Mouse (Mus musculus) lung, adult 2 months (tissue): Measurements from ENCODE around the gene Tmem39a. TPM values are rescaled to one million over a fixed set of nuclear protein-coding genes. Genes with fewer than 3 reads are reported as not detected.

Experiments
- DNase-seq: peaks from one replicate; pipeline ENCODE4 v3.0.0; 2022
- H3K4me1 ChIP-seq: fragments of 200-500 bp; 2 replicates; pipeline ENCODE4 v1.6.1; 2011; ENCODE audit warnings: low read length; ENCODE audit not compliant: control insufficient read depth, insufficient read depth
- H3K4me3 ChIP-seq: fragments of 200-500 bp; replicated peaks from 2 replicates; pipeline ENCODE3; 2011; ENCODE audit warnings: low read depth, mild to moderate bottlenecking, control low read depth, low read length; ENCODE audit errors: extremely low read depth
- CTCF ChIP-seq: fragments of 200-500 bp; IDR thresholded peaks from 2 replicates; pipeline ENCODE4 v1.5.1; 2011; ENCODE audit warnings: mild to moderate bottlenecking, low read length, control low read depth; ENCODE audit not compliant: insufficient read depth
- POLR2A ChIP-seq: fragments of 200-500 bp; IDR thresholded peaks from 2 replicates; pipeline ENCODE4 v1.6.1; 2011; ENCODE audit warnings: low read depth, mild to moderate bottlenecking, control low read depth, low read length, borderline replicate concordance; ENCODE audit errors: extremely low read depth
- WGBS: fragments of 180-500 bp; shearing (Covaris S2); methylation state at CpG from one replicate; pipeline ENCODE4 v1.1.7; 2018; 5-methylcytosine and 5-hydroxymethylcytosine counted together
- polyA plus RNA-seq: library from polyadenylated mRNA; depleted of rRNA; stranded (reverse); fragments of >200 nt; gene quantifications from 2 replicates; pipeline ENCODE4 v1.2.3, GENCODE M21; 2012

The Tmem39a gene
- polyA plus RNA-seq, 1 experiment, result 73.2 TPM

DNA sequence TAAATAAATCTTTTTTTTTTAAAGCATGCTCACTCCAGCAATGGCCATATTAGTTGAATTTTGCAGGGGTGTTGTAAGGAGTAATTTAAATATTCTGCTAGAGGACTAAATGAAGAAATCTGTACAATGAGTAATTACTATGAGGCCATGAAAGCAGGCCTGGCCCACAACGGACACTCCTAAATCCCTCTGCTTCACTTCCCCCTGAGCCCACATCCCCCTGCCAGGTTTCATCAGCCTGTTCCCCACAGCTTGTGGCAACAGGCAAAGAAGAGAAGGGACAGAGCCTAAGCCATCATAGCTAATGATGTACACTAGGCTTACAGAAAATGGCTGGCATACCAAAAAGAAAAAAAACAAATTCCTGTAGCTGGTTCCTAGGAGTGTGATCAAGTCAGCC is 10.5 kb upstream of the Tmem39a start:
- 92% methylated on average over 1 of the region's 1 CpGs for WGBS
- H3K4me3 ChIP-seq, result no peak overlapping the region
- peaks cover 7% of the 10 kb centered on the region; the same call in 1 of the 2 replicates for H3K4me1 ChIP-seq
- DNase-seq, result no peak
- no peak for TF ChIP-seq POLR2A
- no peak for TF ChIP-seq CTCF

DNA sequence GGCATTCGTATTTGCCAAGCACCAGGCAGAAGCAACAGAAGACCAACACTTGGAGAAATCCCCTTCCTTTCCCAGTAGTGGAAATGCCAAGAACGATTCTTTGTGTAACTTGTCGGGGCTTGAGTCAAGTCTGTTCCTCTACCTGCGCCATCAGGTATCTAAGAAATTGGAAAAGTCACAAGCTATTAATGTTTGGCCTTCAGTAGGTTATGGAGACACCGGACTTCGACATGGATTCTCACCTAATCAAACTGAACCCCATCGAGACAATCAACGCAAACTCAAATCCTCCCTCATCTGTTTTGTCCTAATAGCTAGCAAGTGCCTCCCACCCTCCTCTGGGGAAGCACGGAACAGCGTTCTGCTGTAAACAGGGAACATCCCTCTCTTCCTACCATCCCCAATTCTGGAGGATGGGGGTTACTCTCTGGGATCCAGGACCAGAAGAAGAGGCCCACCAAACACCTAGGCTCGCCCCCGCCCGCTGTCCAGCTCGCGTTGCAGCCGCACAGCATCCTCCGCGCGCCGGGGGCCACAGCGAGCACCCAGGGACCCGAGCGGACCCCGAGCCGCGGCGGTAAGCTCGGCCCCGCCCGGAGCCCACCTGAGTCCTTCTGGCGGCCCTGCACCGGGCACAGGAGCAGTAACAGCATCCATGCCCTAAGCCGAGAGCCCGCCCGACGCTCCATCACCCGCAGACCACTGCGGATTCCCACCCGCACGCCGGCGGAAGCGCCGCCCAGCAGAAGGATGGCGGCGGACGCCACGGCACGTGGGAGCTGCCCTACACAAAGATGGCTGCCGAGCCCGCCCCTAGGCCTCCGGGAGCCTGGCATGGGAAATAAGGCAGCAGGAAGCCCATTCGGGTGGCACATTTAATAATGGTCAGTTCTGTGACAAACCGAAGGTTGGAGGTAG is 8.8 kb upstream of the Tmem39a start, which contains the start of gene Poglut1:
Poglut1 (minus strand) TSS at position 780 of the 918 bp plus-strand sequence.
- DNase-seq, result peak; percentile 77
- Histone ChIP-seq H3K4me3 (peak within 1 kb of the TSS; percentile 82), H3K4me1 (peaks cover 7% of the 10 kb centered on the region; the same call in 1 of the 2 replicates)
- TF ChIP-seq CTCF (no peak), POLR2A (peak; percentile 69; the same call in 1 of the 2 replicates)
- WGBS, result 2% methylated on average over 54 of the region's 54 CpGs

DNA sequence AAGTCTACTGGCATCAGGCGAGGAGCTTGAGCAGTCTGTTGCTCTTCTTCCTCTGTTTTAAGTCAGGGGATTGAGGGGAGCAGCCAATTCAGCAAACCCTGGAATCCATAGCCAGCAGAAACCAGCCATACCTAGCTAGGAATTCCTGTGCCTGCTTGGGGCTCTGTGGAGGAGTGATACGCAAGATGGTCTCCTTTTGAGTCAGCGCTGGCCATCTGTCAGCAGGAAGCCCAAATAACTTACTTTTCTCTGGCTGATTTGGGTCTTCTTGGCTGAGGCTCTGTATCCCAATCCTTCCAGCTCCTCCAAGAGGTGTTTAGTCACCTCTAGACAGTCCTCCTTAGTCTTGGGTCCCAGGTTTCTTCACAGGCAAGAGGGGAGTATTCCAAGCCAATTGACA is 2.5 kb upstream of the Tmem39a start:
- TF ChIP-seq CTCF, result no peak
- no peak for TF ChIP-seq POLR2A
- H3K4me3 ChIP-seq, result no peak overlapping the region
- no peak for DNase-seq
- H3K4me1 ChIP-seq, result no peaks in the 10 kb centered on the region
- 78% methylated on average over 3 of the region's 3 CpGs for WGBS

DNA sequence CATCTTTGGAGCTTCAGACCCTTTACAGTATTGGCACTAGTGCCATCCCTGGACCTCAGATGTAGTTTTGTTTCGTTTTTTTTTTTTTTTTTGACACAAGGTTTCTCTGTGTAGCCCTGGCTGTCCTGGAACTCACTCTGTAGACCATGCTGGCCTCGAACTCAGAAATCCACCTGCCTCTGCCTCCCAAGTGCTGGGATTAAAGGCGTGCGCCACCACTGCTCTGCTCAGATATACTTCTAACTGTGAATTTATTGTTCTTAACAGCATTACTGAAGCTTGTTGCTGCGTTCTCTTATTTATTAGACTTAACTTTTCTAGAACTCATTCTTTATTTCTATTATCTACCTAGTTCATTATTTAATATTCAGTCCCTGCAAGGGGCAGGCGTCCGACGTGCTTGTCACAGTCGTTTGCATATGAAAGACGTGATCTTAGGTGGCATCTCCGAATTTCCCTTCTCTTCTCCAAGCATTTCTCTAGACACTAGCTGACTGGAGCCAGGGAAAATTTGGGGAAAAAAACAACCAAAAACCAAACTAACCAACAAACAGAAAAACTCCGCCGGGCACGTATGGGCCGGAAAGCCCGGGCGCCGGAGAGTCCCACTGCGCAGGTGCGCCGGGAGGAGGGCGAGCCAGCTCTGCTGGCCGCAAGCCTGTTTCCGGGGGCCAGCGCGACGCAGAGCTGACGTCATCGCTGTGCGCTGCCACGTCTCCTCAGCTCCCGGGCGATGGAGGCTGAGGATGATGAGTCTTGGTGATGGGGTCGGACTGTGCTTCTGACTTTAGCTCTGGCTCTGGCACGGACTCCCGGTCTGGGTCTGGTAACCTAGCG is 3.9 kb downstream of the Tmem39a start:
- H3K4me1 ChIP-seq, result no peaks in the 10 kb centered on the region; the same call in 1 of the 2 replicates
- H3K4me3 ChIP-seq, result peak overlapping the region; percentile 100
- WGBS, result 6% methylated on average over 37 of the region's 37 CpGs
- TF ChIP-seq POLR2A, result peak; percentile 98; the same call in 1 of the 2 replicates
- no peak for TF ChIP-seq CTCF
- DNase-seq, result peak; percentile 95

DNA sequence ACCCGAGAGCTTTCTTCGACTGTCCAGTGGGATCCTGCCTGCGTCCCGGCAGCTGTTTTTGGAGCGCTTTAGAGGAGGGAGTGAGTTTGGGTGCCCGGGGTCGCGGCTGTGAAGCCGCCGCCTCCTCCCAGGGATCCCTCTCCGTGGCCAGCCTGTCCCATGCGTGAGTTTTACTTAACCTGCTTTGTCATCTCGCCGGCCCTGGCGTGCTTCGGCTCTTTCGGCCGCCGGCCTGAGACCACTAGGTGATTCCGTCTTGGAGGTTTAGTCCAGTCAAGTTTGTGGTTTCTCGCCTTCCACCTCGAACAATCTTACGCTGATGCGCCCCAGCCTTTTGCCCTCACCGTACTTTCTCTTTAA is 4.5 kb downstream of the Tmem39a start:
- DNase-seq, result no peak
- TF ChIP-seq CTCF (no peak), POLR2A (no peak)
- WGBS, result under 1% methylated on average over 25 of the region's 25 CpGs
- no peaks in the 10 kb centered on the region; the same call in 1 of the 2 replicates for H3K4me1 ChIP-seq
- H3K4me3 ChIP-seq, result peak overlapping the region; percentile 100

DNA sequence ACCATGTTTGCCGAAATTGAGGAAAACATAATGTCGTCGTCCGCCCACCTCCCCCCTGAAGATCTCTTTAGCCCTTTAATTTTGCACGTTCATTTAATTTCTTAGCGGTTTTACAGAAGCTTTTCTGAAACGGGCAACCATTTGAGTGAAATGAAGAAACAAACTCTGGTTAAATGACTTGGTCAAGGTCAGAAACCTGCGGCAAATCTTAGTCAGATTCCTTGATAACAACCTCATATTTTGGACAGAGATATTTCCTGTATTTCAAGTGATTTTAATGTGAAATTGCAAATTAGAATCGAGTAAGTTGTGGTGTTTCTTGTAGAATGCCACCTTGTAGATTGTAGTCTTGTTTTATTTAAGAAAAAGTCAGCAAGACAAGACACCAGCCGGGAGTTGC is 5.0 kb downstream of the Tmem39a start:
- 17% methylated on average over 10 of the region's 10 CpGs for whole genome bisulfite sequencing
- H3K4me3 ChIP-seq, result no peak overlapping the region

DNA sequence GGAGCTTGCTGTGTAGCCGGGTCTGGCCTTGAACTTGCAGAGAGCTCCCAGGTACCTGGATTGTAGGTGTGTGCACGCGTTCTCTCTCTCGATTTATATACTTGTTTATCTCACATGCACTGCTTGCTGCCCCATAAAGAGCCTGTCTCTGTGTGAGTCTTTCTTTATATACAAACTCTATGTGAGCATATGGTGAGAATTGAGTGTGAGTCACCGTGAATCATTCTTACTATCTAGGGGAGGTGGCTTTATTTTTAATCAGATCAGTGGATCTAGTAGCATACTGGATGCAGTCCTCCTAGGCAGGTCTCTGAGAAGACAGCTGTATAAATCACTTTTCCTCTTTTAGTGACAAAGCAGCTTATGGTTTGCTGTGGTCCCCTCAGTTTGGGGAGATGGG is 9.7 kb downstream of the Tmem39a start:
- DNase-seq, result no peak
- no peak overlapping the region for H3K4me3 ChIP-seq
- no peak for TF ChIP-seq POLR2A
- TF ChIP-seq CTCF, result no peak
- 96% methylated on average over 5 of the region's 5 CpGs for WGBS
- no peaks in the 10 kb centered on the region for H3K4me1 ChIP-seq

More for the DNA sequence above, 5.0 kb downstream of the Tmem39a start:
- no peak for DNase-seq
- no peak for TF ChIP-seq CTCF
- TF ChIP-seq POLR2A, result no peak
- H3K4me1 ChIP-seq, result no peaks in the 10 kb centered on the region; the same call in 1 of the 2 replicates

DNA sequence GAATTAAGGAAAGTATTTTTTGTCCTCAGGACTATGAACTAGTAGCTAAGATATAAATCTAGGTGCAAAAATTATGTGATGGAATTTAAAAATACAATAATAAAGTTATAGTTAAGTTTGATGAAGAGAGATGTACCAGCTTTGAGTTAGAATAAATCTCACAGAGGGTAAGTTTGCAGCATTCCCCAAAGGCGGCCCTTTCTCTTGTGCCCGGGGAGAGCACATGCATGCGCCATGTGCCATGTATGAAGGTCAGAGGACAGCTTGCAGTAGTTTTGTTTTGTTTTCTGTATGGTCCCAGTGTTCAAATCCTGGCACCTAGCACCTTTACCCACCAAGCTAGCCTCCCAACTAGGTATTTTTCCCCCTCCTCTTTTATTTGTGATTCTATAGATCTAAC is 13.0 kb downstream of the Tmem39a start:
- 87% methylated on average over 3 of the region's 3 CpGs for WGBS
- no peaks in the 10 kb centered on the region for H3K4me1 ChIP-seq
- TF ChIP-seq POLR2A (no peak), CTCF (no peak)
- H3K4me3 ChIP-seq, result no peak overlapping the region
- no peak for DNase-seq

DNA sequence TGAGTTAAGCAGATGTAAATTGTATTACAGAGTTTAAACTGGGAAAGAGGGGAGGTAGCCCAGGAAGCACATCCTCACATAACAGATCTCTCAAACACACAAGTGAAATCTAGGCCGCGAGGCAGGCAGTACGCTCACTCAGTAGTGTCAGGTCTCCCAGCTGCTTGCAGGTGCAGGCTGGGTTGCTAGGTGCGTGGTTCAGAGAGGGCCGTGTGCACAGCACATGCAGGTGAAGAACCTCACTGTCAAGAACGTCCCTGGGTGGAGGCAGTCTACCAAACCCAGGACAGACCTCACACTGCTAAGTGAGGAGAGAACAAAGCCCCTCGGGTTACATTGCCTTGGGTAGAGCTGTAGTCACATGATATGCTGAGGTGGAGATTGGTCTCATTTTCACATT is 26.3 kb downstream of the Tmem39a start:
- no peak for DNase-seq
- H3K4me3 ChIP-seq, result no peak overlapping the region
- no peaks in the 10 kb centered on the region for H3K4me1 ChIP-seq
- no peak for TF ChIP-seq POLR2A
- no peak for TF ChIP-seq CTCF
- WGBS, result 87% methylated on average over 7 of the region's 7 CpGs
